Mouse (Mus musculus): Measurements from ENCODE around the gene Snx9. TPM values are rescaled to one million over a fixed set of nuclear protein-coding genes. Genes with fewer than 3 reads are reported as not detected.

Gene Snx9
- polyA plus RNA-seq, 1 experiment from 2014 or later: 55.9 TPM

DNA sequence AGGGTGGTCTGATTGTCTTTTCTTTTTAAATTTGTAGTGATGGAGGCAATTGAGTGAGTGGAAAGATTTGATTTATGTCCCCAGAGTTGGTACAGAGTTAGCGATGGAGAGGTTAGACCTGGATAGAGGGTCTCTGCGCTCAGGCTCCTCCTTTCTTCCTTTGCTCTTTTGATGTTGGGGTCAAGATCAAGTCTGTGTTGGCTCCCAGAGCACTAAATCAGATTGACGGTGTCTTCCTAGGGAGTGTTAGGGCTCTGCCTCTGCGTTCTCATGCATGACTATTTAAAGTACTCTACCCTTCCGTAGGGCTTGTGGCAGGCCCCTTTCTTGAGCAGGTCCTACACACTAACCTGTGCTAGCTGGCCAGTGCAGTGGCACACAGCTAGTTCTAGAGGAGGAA lies 28.9 kb downstream of the Snx9 start:
- Histone ChIP-seq H3K9me3 (no peaks in the 10 kb centered on the region), H3K9ac (no peak overlapping the region), H3K27ac (no peak overlapping the region), H3K4me1 (replicated peaks) (peaks cover 41% of the 10 kb centered on the region), H3K4me3 (replicated peaks) (no peak overlapping the region), H3K36me3 (no peaks in the 10 kb centered on the region), H3K27me3 (replicated peaks) (no peaks in the 10 kb centered on the region), H3K4me2 (replicated peaks) (no peak overlapping the region)
- ATAC-seq: no peak
- WGBS: 57% methylated on average over 5 of the region's 5 CpGs

DNA sequence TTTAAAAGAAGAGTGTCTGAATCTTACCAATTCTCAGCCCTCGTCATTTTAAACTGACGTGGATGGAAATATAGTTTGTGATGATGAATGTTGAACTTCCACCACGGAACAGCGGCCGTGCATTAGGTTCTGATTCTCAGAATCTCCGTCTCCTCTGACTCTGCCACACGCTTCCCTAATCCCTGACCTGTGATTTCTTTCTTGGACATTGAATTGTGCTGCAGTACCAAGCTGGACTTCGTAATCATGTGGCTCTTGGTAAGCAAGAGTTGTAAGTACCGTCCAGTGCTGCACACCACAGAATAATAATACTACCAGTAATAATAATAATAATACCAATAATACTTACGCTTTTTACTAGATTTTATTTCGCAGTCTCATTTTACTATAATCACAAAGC lies 29.6 kb downstream of the Snx9 start:
- no peak for ATAC-seq
- no peak overlapping the region for H3K4me3 ChIP-seq (replicated peaks)
- H3K27me3 ChIP-seq (replicated peaks): no peaks in the 10 kb centered on the region
- no peak overlapping the region for H3K4me2 ChIP-seq (replicated peaks)
- no peaks in the 10 kb centered on the region for H3K9me3 ChIP-seq
- peaks cover 44% of the 10 kb centered on the region for H3K4me1 ChIP-seq (replicated peaks)
- H3K36me3 ChIP-seq: no peaks in the 10 kb centered on the region
- H3K27ac ChIP-seq: no peak overlapping the region
- WGBS: 91% methylated on average over 11 of the region's 11 CpGs
- no peak overlapping the region for H3K9ac ChIP-seq

DNA sequence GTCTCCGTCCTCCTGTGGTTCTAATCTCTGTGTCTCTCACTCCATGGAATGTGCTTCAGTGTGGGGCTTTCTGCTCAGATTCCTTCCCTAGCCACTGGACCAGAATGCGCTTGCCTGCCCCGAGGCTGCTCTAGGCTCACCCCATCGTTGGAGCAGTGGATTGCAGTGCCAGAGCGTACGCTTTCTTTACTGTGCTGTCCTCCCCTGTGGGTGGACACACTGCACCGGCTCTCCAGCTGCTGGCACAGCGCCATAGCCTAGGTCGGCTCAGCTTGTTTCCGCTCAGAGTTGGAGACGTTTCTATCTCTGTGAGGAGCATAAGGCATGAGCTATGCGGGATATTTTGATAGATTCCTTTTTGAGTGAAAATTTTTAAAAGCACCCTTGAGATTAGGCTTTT lies 31.4 kb downstream of the Snx9 start:
- Histone ChIP-seq H3K27me3 (replicated peaks) (no peaks in the 10 kb centered on the region), H3K4me1 (replicated peaks) (peaks cover 38% of the 10 kb centered on the region), H3K36me3 (no peaks in the 10 kb centered on the region), H3K9ac (0 out of 2 replicates have a peak overlapping the region, but pooled peaks have one; percentile 3), H3K9me3 (no peaks in the 10 kb centered on the region), H3K4me3 (replicated peaks) (no peak overlapping the region), H3K27ac (no peak overlapping the region), H3K4me2 (replicated peaks) (no peak overlapping the region)
- WGBS: 41% methylated on average over 12 of the region's 12 CpGs
- ATAC-seq: peak; percentile 48

DNA sequence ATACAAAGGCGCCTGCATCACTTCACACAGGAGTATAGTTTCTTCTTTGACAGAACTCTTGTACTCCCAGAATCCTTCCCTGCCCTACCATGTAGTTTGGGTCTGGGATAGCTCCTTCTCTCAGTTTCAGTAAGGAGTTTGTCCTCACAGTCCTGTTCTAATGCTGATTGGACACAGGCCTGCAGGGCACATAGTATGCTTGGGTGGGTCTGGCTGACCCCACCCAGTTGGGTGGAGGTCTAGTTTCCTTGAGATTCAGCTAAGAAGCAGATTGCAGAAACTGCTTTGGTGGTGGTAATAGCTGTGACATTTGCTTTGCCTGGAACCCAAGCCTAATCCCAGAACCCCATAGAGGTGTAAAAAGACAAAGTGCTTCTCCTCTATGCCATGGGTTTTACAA lies 33.4 kb downstream of the Snx9 start:
- H3K9ac ChIP-seq: no peak overlapping the region
- H3K9me3 ChIP-seq: no peaks in the 10 kb centered on the region
- H3K27ac ChIP-seq: peak overlapping the region; percentile 36; the same call in 1 of the 2 replicates
- no peak overlapping the region for H3K4me3 ChIP-seq (replicated peaks)
- peaks cover 18% of the 10 kb centered on the region for H3K4me1 ChIP-seq (replicated peaks)
- H3K36me3 ChIP-seq: no peaks in the 10 kb centered on the region
- peak; percentile 68 for ATAC-seq
- no peaks in the 10 kb centered on the region for H3K27me3 ChIP-seq (replicated peaks)
- H3K4me2 ChIP-seq (replicated peaks): no peak overlapping the region
- 96% methylated on average over 1 of the region's 1 CpGs for WGBS

DNA sequence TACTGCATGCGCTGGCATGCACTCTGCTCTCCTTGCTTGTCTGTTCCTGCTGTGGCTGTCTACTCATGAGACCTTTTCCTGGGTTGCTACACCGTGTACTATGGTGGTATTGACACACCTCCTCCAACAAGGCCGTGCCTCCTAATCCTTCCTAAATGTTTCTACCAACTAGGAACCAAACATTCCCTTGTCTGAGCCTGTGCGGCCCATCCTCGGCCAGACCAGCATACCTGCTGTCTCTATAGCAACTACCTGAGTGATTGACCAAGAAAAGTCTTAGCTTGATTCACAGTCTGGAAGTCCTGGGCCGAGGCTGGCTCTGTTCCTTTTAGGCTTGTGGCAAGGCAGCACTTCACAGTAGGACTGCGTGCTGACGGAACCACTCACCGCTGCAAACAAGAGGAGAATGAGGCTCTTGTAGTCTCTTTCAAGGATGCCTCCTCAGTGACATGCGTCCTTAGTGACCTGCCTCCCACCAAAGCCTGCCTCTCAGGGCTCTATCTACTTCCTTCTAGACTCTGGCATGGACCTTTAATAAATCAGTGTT lies 36.6 kb downstream of the Snx9 start:
- 81% methylated on average over 10 of the region's 10 CpGs for WGBS

DNA sequence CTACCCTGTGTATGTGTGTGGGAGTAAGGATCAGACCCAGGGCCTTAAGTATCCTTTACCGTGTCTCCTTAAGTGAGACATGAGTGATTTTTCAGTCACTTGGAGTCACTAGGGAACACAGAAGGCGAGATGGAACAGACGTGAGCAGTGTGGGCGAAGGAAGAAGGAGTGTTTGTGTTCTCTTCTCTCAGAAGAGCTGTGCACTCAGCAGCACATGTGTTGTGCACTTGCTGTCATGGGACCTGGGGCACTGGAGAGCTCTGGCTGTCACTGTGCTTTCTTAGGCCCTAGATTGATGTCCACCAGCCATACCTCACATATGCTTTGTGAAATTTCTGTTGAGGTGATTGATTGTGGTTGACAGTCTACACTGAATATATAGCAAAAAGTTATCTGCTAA lies 37.7 kb downstream of the Snx9 start:
- no peak for ATAC-seq
- Histone ChIP-seq H3K4me2 (replicated peaks) (no peak overlapping the region), H3K4me3 (replicated peaks) (no peak overlapping the region), H3K9me3 (no peaks in the 10 kb centered on the region), H3K36me3 (no peaks in the 10 kb centered on the region), H3K4me1 (replicated peaks) (peaks cover 8% of the 10 kb centered on the region; the same call in 1 of the 2 replicates), H3K27me3 (replicated peaks) (no peaks in the 10 kb centered on the region), H3K27ac (no peak overlapping the region), H3K9ac (no peak overlapping the region)
- WGBS: 81% methylated on average over 4 of the region's 4 CpGs

More for the DNA sequence above, 36.6 kb downstream of the Snx9 start:
- no peak overlapping the region for H3K4me2 ChIP-seq (replicated peaks)
- H3K4me1 ChIP-seq (replicated peaks): peaks cover 8% of the 10 kb centered on the region; the same call in 1 of the 2 replicates
- ATAC-seq: no peak
- H3K9ac ChIP-seq: no peak overlapping the region
- no peaks in the 10 kb centered on the region for H3K36me3 ChIP-seq
- H3K27ac ChIP-seq: no peak overlapping the region
- no peaks in the 10 kb centered on the region for H3K27me3 ChIP-seq (replicated peaks)
- H3K4me3 ChIP-seq (replicated peaks): no peak overlapping the region
- H3K9me3 ChIP-seq: no peaks in the 10 kb centered on the region

DNA sequence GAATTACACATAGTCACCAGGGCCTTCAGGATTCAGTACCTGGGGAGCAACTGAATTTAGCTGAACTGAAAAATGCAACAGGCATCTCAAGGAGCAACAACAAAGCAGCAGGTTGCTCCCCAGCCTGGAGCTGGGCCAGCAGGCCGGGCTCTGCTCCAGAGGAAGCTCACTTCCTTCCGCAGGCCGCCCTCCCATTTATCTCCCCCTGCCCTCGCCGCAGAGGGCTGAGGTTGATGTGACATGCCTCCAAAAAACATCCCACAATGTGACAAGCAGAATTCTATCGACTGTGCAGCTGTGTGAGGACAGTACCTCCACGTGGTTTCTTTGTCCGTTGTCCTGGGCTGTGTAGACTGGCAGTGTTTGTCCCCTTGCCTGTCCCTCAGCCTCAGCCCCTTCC lies 44.3 kb downstream of the Snx9 start:
- Histone ChIP-seq H3K4me3 (replicated peaks) (no peak overlapping the region), H3K9me3 (no peaks in the 10 kb centered on the region), H3K27me3 (replicated peaks) (no peaks in the 10 kb centered on the region), H3K27ac (no peak overlapping the region), H3K4me2 (replicated peaks) (no peak overlapping the region), H3K4me1 (replicated peaks) (peaks cover 10% of the 10 kb centered on the region; the same call in 1 of the 2 replicates), H3K36me3 (no peaks in the 10 kb centered on the region), H3K9ac (no peak overlapping the region)
- 35% methylated on average over 8 of the region's 8 CpGs for WGBS
- ATAC-seq: peak; percentile 54; the same call in 1 of the 2 replicates

DNA sequence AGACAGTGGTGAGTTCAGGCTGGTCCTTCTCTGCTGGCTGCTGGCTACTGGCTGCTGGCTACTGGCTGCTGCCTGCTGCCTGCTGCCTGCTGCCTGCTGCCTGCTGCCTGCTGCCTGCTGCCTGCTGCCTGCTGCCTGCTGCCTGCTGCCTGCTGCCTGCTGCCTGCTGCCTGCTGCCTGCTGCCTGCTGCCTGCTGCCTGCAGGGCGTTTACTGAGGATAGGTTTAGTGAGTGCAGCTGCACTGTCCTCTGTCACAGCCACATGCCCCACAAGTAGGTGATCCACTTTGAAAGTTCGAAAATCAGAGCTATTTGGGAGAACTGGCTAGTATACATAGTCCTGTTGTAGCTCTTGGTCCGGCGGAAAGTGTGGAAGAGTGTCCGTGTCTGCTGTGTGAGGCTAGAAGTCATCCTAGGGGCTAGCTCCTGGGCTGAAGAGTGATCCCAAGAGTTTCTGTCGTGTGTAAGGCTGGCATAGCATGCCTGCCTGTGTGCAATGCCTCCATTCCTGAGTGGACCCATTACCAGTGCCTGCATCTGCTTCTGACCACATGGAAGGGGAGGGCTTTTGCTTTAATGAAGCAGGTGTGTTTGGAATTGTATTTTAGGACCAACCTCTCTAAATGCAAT lies 45.2 kb downstream of the Snx9 start:
- no peak overlapping the region for H3K4me2 ChIP-seq (replicated peaks)
- no peak overlapping the region for H3K9ac ChIP-seq
- no peaks in the 10 kb centered on the region for H3K36me3 ChIP-seq
- H3K4me3 ChIP-seq (replicated peaks): no peak overlapping the region
- ATAC-seq: no peak
- peaks cover 10% of the 10 kb centered on the region; the same call in 1 of the 2 replicates for H3K4me1 ChIP-seq (replicated peaks)
- WGBS: 79% methylated on average over 6 of the region's 6 CpGs
- H3K9me3 ChIP-seq: no peaks in the 10 kb centered on the region
- H3K27ac ChIP-seq: no peak overlapping the region
- H3K27me3 ChIP-seq (replicated peaks): no peaks in the 10 kb centered on the region

DNA sequence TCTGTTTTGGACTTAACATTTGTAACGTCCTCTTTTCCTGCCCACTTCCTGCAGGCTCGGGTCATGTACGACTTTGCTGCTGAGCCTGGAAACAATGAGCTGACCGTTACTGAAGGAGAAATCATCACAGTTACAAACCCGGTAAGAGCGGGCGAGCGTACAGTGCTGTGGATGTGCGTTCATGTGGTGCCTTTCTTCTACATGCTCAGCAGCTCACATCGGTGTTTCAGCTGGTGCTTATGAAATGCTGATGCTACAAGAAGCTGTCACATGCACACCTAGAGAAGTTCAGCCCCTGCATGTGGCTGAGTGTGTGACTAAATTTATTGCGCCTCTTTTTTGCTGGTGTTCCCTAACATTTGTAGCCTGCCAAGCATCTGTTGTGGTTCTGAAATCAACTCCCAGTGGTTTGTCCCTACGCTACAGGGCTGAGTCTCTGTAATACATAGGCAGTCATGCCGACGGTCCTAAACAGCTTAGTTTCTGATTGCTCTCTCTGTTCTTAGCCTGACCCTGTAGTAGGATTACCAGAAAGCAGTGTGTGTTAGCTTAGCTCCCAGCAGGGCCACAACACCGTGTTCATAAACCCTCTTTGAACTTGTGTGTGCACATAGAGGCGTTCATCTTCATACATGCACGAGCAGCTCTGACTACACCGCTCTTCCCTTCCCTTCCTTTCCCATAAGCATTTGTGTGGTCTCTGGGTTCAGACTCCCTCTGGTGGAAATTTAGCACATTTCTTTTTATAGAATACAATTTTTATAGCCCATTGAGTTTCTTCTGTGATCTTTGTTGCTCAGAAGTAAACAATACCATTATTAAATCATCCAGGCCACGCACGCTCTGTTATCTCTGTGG lies 46.0 kb downstream of the Snx9 start:
- H3K27me3 ChIP-seq (replicated peaks): no peaks in the 10 kb centered on the region
- H3K4me1 ChIP-seq (replicated peaks): peaks cover 10% of the 10 kb centered on the region; the same call in 1 of the 2 replicates
- H3K4me3 ChIP-seq (replicated peaks): no peak overlapping the region
- peak overlapping the region; percentile 49; the same call in 1 of the 2 replicates for H3K27ac ChIP-seq
- no peak overlapping the region for H3K4me2 ChIP-seq (replicated peaks)
- no peaks in the 10 kb centered on the region for H3K9me3 ChIP-seq
- H3K36me3 ChIP-seq: no peaks in the 10 kb centered on the region
- no peak for ATAC-seq
- 65% methylated on average over 20 of the region's 20 CpGs for WGBS
- no peak overlapping the region for H3K9ac ChIP-seq

DNA sequence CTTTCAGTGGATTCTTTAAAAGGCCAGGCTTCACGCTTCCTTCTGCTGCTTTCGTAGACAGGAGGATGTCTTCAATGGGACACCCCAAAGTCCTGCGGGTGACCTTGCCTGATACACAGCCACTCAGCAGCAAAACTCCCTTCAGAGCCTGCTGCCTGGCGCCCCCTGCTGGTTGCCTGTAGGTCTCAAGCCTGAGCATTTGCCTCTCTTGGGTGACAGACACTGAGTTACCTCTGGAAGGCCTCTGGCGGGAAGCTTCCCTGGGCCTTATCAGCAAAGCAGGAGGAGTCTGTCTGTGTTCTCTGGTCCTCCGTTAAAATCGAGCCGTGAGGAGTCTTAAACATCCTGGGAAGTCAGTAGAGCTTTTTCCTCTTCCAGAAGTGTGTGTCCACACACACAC lies 49.3 kb downstream of the Snx9 start:
- Histone ChIP-seq H3K27ac (no peak overlapping the region), H3K9me3 (no peaks in the 10 kb centered on the region), H3K27me3 (replicated peaks) (no peaks in the 10 kb centered on the region), H3K36me3 (no peaks in the 10 kb centered on the region), H3K9ac (no peak overlapping the region), H3K4me3 (replicated peaks) (no peak overlapping the region), H3K4me2 (replicated peaks) (no peak overlapping the region), H3K4me1 (replicated peaks) (peaks cover 9% of the 10 kb centered on the region; the same call in 1 of the 2 replicates)
- ATAC-seq: no peak
- whole genome bisulfite sequencing: 29% methylated on average over 8 of the region's 8 CpGs

DNA sequence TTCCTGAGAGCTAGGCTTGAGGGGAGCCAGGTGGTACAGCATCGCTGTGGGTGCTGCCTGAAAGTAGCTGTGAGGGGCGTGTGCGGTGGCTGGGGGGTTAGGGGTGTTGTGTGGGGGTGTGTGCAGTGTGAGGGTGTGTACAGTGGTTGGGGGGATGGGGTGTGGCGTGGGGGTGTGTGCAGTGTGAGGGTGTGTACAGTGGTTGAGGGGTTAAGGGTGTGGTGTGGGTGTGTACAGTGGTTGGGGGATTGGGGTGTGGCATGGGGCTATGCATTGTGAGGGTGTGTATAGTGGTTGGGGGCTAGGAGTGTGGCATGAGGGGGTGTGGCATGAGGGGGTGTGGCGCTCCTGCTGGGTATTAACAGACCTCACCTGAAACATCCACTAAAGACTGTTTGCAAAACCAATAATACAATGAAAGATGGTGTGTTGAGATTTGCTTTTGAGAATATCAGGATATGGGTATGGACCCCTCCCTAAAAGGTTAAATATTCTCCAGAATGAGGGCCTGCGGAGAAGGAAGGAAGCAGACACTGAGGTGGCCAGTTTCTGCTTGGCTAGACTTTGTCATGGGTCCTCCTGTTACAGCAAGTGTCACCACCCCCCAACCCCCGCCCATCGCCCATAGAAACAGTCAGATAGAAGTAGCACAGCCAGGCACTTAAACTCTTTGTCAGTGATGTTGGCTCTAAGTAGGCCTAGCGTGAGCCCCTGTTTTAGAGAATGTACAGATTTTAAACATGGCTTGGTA lies 51.0 kb downstream of the Snx9 start:
- ATAC-seq: peak; percentile 65
- Histone ChIP-seq H3K36me3 (no peaks in the 10 kb centered on the region), H3K27me3 (replicated peaks) (no peaks in the 10 kb centered on the region), H3K4me1 (replicated peaks) (peaks cover 5% of the 10 kb centered on the region; the same call in 1 of the 2 replicates), H3K9me3 (no peaks in the 10 kb centered on the region), H3K4me3 (replicated peaks) (no peak overlapping the region), H3K27ac (peak overlapping the region; percentile 81), H3K4me2 (replicated peaks) (peak overlapping the region; percentile 25), H3K9ac (no peak overlapping the region)
- WGBS: 65% methylated on average over 9 of the region's 9 CpGs

DNA sequence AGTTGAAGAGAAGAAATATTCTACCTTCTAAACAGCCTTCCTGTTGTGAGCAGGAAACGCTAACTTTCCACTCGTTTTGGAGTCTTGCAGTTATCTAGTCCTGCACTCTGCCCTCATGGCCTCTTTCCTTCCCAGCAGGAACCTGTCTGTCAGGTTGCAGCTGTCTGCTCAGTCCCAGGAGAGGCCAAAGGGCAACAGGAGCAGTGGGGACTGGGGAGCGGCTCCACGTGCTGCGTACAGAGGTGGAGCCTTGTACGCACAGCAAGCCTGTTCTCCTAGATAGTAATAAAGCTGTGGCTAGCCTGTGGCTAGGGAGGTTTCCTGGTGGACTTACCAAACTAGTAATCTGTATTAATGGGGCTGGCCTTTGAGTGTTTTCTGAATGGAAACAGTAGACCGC lies 52.0 kb downstream of the Snx9 start:
- H3K27me3 ChIP-seq (replicated peaks): no peaks in the 10 kb centered on the region
- peaks cover 2% of the 10 kb centered on the region; the same call in 1 of the 2 replicates for H3K4me1 ChIP-seq (replicated peaks)
- H3K36me3 ChIP-seq: no peaks in the 10 kb centered on the region
- WGBS: 19% methylated on average over 7 of the region's 7 CpGs
- no peak overlapping the region for H3K4me3 ChIP-seq (replicated peaks)
- peak overlapping the region; percentile 25 for H3K4me2 ChIP-seq (replicated peaks)
- peak overlapping the region; percentile 81 for H3K27ac ChIP-seq
- no peak overlapping the region for H3K9ac ChIP-seq
- no peaks in the 10 kb centered on the region for H3K9me3 ChIP-seq
- ATAC-seq: peak; percentile 91

Measured in intestine, embryonic 15.5 days (tissue).